Mouse (Mus musculus) hindbrain, embryonic 10.5 days (tissue): ENCODE measurements around the gene Pdf. TPM values are rescaled to one million over a fixed set of nuclear protein-coding genes. Genes with fewer than 3 reads are reported as not detected.

Experiments used
- polyA plus RNA-seq: library from polyadenylated mRNA; unstranded; fragments of >200 nt; fragmentation: Nextera tagmentation; extraction: Ambion mirVana; gene quantifications from 2 replicates; pipeline ENCODE4 v1.2.1, GENCODE M21; 2016

Gene Pdf
- polyA plus RNA-seq, 1 experiment from 2014 or later: 58.1 TPM

Other genes starting within 250 kb of the Pdf start
- gene Has3, start 178.4 kb downstream of the Pdf start, polyA plus RNA-seq: 0.04 and 0.13 TPM in 2 replicates
- 58.3 and 85.0 TPM in 2 replicates for gene Utp4, start 155.0 kb downstream of the Pdf start, polyA plus RNA-seq
- 9.2 and 9.7 TPM in 2 replicates for gene Sntb2, start 112.9 kb downstream of the Pdf start, polyA plus RNA-seq
- 73.0 and 85.7 TPM in 2 replicates for gene Vps4a, start 17.4 kb downstream of the Pdf start, polyA plus RNA-seq
- gene Cog8, start 8.1 kb upstream of the Pdf start, polyA plus RNA-seq: 39.2 and 43.5 TPM in 2 replicates
- 96.4 and 114 TPM in 2 replicates for gene Nip7, start 8.3 kb upstream of the Pdf start, polyA plus RNA-seq
- gene Tmed6, start 17.0 kb upstream of the Pdf start, polyA plus RNA-seq: not detected in 2 replicates
- 17.6 and 18.5 TPM in 2 replicates for gene Terf2, start 47.9 kb upstream of the Pdf start, polyA plus RNA-seq
- gene Cyb5b, start 102.0 kb upstream of the Pdf start, polyA plus RNA-seq: 138 and 157 TPM in 2 replicates
- gene Nfat5, start 244.9 kb upstream of the Pdf start, polyA plus RNA-seq: 8.7 and 9.9 TPM in 2 replicates